Mouse (Mus musculus) cerebellum, adult 2 months (tissue): ENCODE results near the gene Ugt1a8.

Source experiments
- CTCF ChIP-seq: fragments of 200-500 bp; IDR thresholded peaks from 2 replicates; pipeline ENCODE4 v1.5.1; 2011; ENCODE audit warnings: low read depth, mild to moderate bottlenecking, control low read depth, low read length, moderate library complexity, borderline replicate concordance; ENCODE audit not compliant: insufficient read depth
- POLR2A ChIP-seq: fragments of 200-500 bp; IDR thresholded peaks from 2 replicates; pipeline ENCODE4 v1.6.1; 2011; ENCODE audit warnings: low read length, control low read depth, borderline replicate concordance; ENCODE audit not compliant: insufficient read depth

DNA sequence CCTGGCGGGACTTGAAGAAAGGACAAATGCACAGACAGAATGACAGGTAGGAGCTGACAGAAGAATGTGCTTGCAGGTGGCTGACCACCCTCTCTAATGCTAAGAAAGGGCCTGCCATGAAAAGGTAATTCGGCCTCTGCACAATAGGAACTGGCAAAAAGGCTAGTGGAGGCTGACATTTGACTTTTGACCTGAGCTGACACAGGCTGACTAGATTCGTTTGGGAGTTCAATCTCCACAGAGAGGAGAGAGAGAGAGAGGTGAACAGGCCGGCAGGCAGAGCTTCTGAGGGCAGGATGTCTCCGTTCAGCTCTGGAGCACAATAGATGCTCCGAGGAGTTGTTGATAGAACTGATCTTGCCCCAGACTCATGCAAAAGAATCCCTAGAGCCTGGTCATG is 158.8 kb downstream of the Ugt1a8 start:
- TF ChIP-seq POLR2A: no peak
- no peak for TF ChIP-seq CTCF
